Mouse (Mus musculus) C2C12 (cell line): ENCODE measurements around the gene Dpp7.

Experiments
- CEBPB ChIP-seq: IDR thresholded peaks from one replicate; pipeline ENCODE4 v1.6.1; 2011; ENCODE audit warnings: low read depth, mild to moderate bottlenecking, control low read depth, moderate library complexity
- CTCF ChIP-seq: IDR thresholded peaks from one replicate; pipeline ENCODE4 v1.5.1; 2011; ENCODE audit not compliant: control insufficient read depth, insufficient read depth, insufficient read length
- MAX ChIP-seq: IDR thresholded peaks from one replicate; pipeline ENCODE4 v1.6.1; 2011; ENCODE audit warnings: mild to moderate bottlenecking, control low read depth
- MYOD1 ChIP-seq: IDR thresholded peaks from one replicate; pipeline ENCODE4 v1.6.1; 2011; ENCODE audit warnings: low read depth; ENCODE audit not compliant: control insufficient read depth, insufficient read length

- TF ChIP-seq CTCF (no peak), MAX (no peak), CEBPB (no peak), MYOD1 (no peak)
Observed at GRCm38 (mm10) chr2:25318971-25319773, 37.0 kb downstream of the Dpp7 start, which contains the start of gene Grin1.
